Mouse (Mus musculus) stomach, adult 2 months (tissue): ENCODE data around the gene Gp5. TPM values are rescaled to one million over a fixed set of nuclear protein-coding genes. Genes with fewer than 3 reads are reported as not detected.

Experiments used
- polyA plus RNA-seq: library from polyadenylated mRNA; depleted of rRNA; stranded (reverse); fragments of >200 nt; gene quantifications from 2 replicates; pipeline ENCODE4 v1.2.3, GENCODE M21; 2012; rRNA removed

Gp5 gene
- polyA plus RNA-seq: 0.04 and 0.06 TPM in 2 replicates

DNA sequence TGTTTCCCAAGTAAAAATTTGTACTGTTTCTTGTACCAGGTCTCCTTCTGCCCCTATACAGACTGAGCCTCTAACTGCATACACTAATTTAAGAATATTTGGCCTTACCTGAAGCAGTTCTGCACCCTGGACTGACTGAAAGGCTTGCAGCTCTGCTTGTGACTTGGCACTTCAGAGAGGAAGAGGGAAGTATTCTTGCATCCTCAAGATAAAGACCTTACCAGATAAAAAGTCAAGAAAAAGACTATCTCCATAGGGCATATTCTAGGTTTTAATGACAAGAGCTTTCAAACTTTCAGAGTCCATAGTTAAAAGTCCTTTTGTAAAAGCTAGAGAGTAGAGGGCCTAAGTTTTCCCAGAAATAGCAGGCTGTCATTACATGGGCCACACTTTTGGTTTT is at the start of gene Gp5:
Gene Gp5, minus strand, starts transcription at position 133 of the 400 bp plus-strand sequence.

DNA sequence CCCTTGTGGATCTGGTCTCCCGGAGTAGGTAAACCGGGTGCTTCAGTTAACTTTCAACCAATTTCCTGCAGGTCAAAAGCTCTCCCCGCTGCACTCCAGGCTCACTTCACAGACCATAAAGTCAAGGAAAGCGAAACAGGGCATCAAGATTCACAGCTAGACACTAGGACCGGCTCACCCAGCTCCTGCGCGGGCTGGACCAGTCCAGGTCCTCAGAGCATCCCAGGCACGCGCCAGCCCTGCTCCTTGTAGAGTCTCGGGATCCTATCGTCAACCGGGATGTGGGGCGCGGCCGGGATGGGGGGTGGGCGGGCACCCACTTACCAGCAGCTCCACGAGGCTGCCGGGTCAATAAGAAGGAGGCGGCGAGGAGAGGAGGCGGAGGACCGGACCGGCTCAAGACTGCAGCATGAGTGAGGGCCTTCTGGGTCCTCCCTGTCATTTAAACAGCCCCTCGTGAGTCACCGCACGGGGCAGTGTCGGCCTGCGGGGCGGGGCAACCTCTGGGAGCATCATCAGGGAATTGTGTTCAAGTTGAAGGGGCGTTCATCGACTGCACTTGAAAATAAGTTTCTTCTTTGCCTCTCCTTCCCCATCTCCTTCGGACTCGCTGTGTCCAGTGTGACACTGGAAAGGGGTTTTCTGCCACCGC is 27.6 kb downstream of the Gp5 start, which contains the start of gene Lrrc15:
Gene Lrrc15, minus strand, starts transcription at position 413 of the 652 bp plus-strand sequence.

DNA sequence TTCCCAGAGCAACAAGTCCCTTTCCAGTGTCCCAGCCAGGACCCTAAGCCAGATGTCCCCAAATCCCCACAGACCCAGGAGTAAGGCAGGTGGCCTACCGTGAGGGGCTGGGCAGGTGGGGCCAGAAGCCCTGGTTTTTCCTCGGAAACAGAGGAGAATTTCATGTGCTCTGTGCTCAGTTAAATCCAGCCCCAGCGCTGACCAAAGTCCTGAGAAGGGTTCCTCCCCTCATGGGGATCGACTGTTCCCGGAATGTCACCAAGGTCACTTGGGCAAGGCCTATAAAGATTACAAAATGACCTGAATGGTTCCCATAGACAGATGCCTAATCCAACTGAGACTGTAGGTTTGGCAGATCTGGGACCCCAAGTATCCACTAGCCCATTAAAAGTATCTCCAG is 43.2 kb downstream of the Gp5 start, which contains the start of gene Cpn2:
Gene Cpn2, minus strand, starts transcription at position 141 of the 400 bp plus-strand sequence.

Other genes with a start within 250 kb of the Gp5 start
- 281 and 491 TPM in 2 replicates for gene Hes1, start 246.4 kb downstream of the Gp5 start, polyA plus RNA-seq
- 0.01 and 0.04 TPM in 2 replicates for gene Cpn2, start 43.3 kb downstream of the Gp5 start, polyA plus RNA-seq
- 0.19 and 0.30 TPM in 2 replicates for gene Lrrc15, start 27.5 kb downstream of the Gp5 start, polyA plus RNA-seq
- 18.3 and 18.7 TPM in 2 replicates for gene Atp13a3, start 95.2 kb upstream of the Gp5 start, polyA plus RNA-seq
- 3.3 and 3.6 TPM in 2 replicates for gene Tmem44, start 240.1 kb upstream of the Gp5 start, polyA plus RNA-seq